Mouse (Mus musculus): Measurements from ENCODE around the gene Pms1. TPM values are rescaled to one million over a fixed set of nuclear protein-coding genes. Genes with fewer than 3 reads are reported as not detected.
A peak's percentile ranks its signal among the peaks of the same experiment; 100 is the strongest.
"Not testable (repeated sequence)": the region's sequence is repeated elsewhere in the genome, so short reads cannot be mapped to it uniquely, and the experiment has no call there.

Gene Pms1
- total RNA-seq (2017) = 11.6 and 16.1 TPM in 2 replicates

GRCm38 (mm10) chr1:53296581-53297383 lies at the start of gene Pms1, which contains the start of the genes Ormdl1 and Gm28778:
Gene Pms1, minus strand, starts transcription at chr1:53297018.
Gene Ormdl1, plus strand, starts transcription at chr1:53297095.
Gene Gm28778, plus strand, starts transcription at chr1:53297111.
- ATAC-seq (ENCODE audit: extremely low read depth, insufficient number of reproducible peaks, low FRiP score, poor library complexity, severe bottlenecking) = peak; percentile 100

DNA sequence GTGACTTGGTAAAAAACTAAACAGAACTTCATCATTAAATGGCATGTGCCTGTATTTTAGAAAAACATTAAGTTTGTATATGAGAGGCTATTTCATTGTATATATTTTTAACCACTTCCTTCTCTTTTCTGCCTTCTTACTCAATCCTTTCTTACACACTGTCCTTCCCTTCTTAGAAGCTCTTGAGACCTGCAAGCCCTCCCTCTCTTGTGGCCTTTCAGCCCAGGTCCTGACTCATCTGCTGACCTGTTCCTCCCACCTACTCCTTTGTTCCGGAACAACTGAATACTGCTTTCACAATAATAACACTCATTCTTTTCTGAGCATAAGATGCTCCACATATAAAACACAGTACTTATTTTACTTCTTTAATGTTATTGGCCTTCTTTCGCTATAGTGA lies 44.3 kb upstream of the Pms1 start:
- no peak for ATAC-seq (ENCODE audit: extremely low read depth, insufficient number of reproducible peaks, low FRiP score, poor library complexity, severe bottlenecking)

- ATAC-seq (ENCODE audit: extremely low read depth, insufficient number of reproducible peaks, low FRiP score, poor library complexity, severe bottlenecking) = not testable (repeated sequence)
Measured at GRCm38 (mm10) chr1:53337403-53337802, 40.6 kb upstream of the Pms1 start.

- no peak for ATAC-seq (ENCODE audit: extremely low read depth, insufficient number of reproducible peaks, low FRiP score, poor library complexity, severe bottlenecking)
Measured at GRCm38 (mm10) chr1:53335465-53335864, 38.6 kb upstream of the Pms1 start.

GRCm38 (mm10) chr1:53333527-53333926 lies 36.7 kb upstream of the Pms1 start:
- not testable (repeated sequence) for ATAC-seq (ENCODE audit: extremely low read depth, insufficient number of reproducible peaks, low FRiP score, poor library complexity, severe bottlenecking)

DNA sequence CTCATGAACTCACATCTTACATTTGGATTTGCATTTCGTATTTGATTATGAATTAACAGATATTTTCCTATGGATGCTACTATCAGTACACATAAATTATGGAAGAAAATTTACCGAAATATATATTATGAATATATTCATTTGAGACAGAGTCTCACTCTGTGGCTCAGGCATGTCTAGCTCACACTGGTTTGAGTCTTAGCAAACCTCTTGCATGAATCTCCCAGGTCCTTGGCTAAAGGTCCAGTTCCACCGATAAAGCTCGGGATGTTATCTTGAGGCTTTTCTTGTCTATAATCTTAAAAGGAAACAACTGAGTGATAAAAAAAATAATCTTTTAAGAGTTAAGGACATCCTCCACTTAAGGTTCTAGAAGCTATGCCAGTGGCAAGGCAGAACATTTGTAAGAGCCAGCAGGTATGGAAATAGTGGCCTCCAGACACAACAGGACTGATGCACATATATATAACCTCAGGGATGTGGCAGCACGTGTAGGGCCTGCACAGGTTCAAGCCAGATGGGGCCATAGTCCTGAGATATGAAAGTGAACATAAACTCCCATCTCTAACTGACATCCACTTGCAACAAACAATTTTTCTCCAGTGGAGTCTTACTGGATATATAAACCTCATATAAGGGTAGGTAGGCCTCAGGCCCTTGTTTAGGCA lies 28.1 kb upstream of the Pms1 start:
- no peak for ATAC-seq (ENCODE audit: extremely low read depth, insufficient number of reproducible peaks, low FRiP score, poor library complexity, severe bottlenecking)

DNA sequence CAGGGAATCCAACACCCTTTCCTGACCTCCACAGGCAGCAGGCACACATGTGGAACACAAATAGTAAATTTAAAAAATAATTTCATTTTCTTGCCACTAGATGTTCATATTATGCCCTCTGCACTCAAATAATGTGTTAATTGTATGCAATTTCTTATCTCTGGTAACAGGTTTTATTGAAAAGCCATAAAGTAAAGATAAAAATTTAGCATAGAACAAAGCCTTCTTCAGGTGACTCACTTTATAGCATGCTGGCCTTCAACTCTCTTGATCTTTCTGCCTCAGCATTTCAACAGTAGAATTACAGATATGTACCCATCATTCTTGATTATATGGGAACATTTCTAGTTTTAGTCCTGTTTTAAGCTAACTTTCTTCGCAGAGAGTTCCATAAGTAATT lies 27.5 kb upstream of the Pms1 start:
- ATAC-seq (ENCODE audit: extremely low read depth, insufficient number of reproducible peaks, low FRiP score, poor library complexity, severe bottlenecking) = no peak

- ATAC-seq (ENCODE audit: extremely low read depth, insufficient number of reproducible peaks, low FRiP score, poor library complexity, severe bottlenecking) = no peak
Measured at GRCm38 (mm10) chr1:53323254-53323653, 26.4 kb upstream of the Pms1 start.

- no peak for ATAC-seq (ENCODE audit: extremely low read depth, insufficient number of reproducible peaks, low FRiP score, poor library complexity, severe bottlenecking)
Measured at GRCm38 (mm10) chr1:53321662-53322344, 25.0 kb upstream of the Pms1 start.

GRCm38 (mm10) chr1:53312989-53313967 lies 16.5 kb upstream of the Pms1 start, which contains the start of gene Osgepl1:
Gene Osgepl1, plus strand, starts transcription at chr1:53313624.
- ATAC-seq (ENCODE audit: extremely low read depth, insufficient number of reproducible peaks, low FRiP score, poor library complexity, severe bottlenecking) = peak; percentile 83

GRCm38 (mm10) chr1:53300506-53300905 lies 3.7 kb upstream of the Pms1 start:
- ATAC-seq (ENCODE audit: extremely low read depth, insufficient number of reproducible peaks, low FRiP score, poor library complexity, severe bottlenecking) = no peak

DNA sequence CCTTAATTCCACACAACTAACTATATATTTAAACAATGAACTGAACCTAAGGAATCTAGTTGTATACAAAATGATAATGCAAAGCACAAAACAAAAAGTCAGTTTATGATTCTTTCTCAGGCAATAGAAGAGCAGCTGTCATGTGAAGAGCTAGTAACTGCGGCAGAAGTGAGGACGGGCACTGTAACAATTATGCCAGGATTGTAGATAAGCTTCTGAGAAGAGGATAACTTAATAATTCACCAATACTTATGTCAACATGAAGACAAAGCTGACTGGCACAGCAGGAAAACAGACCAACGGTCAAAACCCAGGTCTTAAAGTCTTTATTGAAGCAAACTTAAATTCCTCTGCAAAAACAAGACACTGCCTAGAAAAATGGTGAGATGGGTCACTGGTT lies 5.6 kb downstream of the Pms1 start:
- ATAC-seq (ENCODE audit: extremely low read depth, insufficient number of reproducible peaks, low FRiP score, poor library complexity, severe bottlenecking) = no peak

DNA sequence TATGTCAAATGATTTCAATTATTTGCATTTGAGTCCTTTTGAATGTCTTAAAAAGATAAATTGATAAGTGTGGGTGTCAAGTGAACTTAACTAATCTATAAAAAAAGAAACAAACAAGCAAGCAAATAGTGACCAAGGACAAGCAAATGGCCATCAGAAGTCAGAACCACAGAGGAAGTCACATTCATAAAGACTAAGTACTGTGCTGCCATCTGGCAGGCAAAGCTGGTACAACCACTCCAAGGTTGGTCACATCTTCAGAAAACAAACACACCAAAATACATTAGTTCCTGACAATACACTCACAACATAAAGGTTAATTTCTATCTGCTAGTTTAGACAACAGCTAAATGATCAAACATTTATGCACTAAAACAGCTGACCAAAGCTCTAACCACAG lies 24.2 kb downstream of the Pms1 start:
- ATAC-seq (ENCODE audit: extremely low read depth, insufficient number of reproducible peaks, low FRiP score, poor library complexity, severe bottlenecking) = no peak

DNA sequence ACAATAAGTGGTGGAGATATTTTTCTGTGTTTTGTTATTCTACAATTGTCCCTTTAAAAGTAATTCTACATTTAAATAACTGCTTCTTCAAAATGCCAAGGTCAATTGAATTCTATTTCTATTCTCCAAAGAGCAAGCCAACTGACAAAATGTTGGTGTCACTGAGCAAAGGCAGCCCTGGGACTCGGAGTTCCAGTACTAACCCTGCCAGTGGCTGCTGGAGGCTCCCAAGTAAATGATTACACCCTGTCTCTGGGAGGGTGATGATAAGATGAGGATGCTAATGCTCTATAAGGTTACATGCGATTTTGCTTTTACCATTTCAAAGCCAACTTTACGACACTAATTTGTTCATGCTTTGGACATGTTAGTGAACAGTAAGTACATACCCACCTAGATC lies 26.9 kb downstream of the Pms1 start:
- no peak for ATAC-seq (ENCODE audit: extremely low read depth, insufficient number of reproducible peaks, low FRiP score, poor library complexity, severe bottlenecking)

- peak; percentile 67 for ATAC-seq (ENCODE audit: extremely low read depth, insufficient number of reproducible peaks, low FRiP score, poor library complexity, severe bottlenecking)
Measured at GRCm38 (mm10) chr1:53264958-53265612, 31.7 kb downstream of the Pms1 start.

DNA sequence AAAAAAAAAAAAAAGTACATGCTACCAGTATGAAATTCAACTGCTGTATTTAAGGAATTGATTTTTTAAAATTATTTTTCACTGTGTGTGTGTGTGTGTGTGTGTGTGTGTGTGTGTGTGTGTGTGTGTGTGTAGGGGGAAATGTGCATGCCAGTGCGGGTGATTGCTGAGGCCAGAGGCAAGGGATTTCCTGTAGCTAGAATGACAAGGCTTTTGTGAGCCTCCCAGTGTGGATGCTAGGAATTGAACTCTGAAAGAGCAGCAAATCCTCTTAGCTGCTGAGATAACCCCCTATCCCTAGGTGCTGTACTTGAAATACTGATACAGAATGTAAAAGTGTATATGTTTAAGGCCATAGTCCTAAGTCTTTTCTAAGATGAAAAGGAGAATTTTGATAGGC lies 70.8 kb downstream of the Pms1 start:
- no peak for ATAC-seq (ENCODE audit: extremely low read depth, insufficient number of reproducible peaks, low FRiP score, poor library complexity, severe bottlenecking)

DNA sequence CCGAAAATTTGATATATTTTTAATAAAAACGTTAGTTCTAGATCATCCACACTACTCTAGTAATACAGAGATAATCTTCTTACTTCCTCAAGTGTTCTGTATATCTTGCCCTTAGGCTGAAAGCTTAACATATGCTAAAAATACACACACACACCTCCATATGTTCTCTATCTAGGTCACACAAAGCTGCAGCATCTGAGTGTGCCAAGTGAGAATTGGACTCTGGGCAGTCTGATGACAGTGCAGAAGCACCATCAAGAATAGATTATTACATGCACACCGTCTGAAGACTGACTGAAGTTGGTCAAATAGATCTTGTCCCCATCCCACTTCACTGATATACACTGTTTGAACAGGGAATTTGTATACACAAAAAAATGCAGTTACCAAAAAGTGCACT lies 71.2 kb downstream of the Pms1 start:
- ATAC-seq (ENCODE audit: extremely low read depth, insufficient number of reproducible peaks, low FRiP score, poor library complexity, severe bottlenecking) = no peak

- ATAC-seq (ENCODE audit: extremely low read depth, insufficient number of reproducible peaks, low FRiP score, poor library complexity, severe bottlenecking) = no peak
Measured at GRCm38 (mm10) chr1:53224775-53225174, 72.0 kb downstream of the Pms1 start.

Data from neutrophil, adult 5-6 weeks (primary cell).